ENCODE assay signal across 8 mouse cellular contexts in the genomic region with DNA sequence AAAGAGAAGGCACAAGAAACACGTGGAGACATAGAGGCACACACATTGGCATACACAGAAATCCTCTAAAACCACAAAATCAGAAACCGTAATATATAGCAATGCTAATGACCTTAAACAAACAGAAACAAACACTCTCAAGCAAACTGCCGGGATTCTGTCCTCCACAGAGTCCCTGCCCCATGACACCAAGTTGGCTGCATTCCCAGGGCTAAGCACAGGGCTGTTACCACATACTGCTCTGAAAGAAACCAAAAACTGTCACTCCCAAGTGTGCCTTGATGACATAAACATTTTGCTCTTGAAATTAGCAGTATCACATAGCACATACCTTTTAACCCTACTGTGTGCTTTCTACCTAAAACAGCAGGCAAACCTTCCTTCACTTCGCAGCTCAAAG.
DNase-seq lines count a peak whose midpoint lies in the region; ATAC-seq and TF ChIP-seq lines count a peak whose summit lies in the region.

No protein-coding gene starts in this region.

- H3ac ChIP-seq in myocyte (ENCODE audit: control insufficient read depth, insufficient read length): no peak overlapping the region

- 63% methylated on average over 4 of the region's 4 CpGs for WGBS in midbrain, postnatal 0 days
- WGBS in midbrain, embryonic 11.5 days: 85% methylated on average over 4 of the region's 4 CpGs
- WGBS in kidney, embryonic 14.5 days: 54% methylated on average over 4 of the region's 4 CpGs

- no peak for TF ChIP-seq POLR2A in myocyte (IDR thresholded peaks at IDR 0.05; ENCODE audit: insufficient read length, low read depth)

- no peak overlapping the region for H3K27ac ChIP-seq in midbrain, postnatal 0 days (ENCODE audit: low read depth, low read length)
- no peak overlapping the region for H3K27ac ChIP-seq in midbrain, embryonic 11.5 days (ENCODE audit: low read depth, low read length)
- peak overlapping the region; percentile 29; the same call in 1 of the 2 replicates for H3K27ac ChIP-seq in brown adipose tissue, adult 24 weeks (replicated peaks; ENCODE audit: low read depth, low read length)
- no peak overlapping the region for H3K27ac ChIP-seq in kidney, embryonic 14.5 days (ENCODE audit: low read depth, low read length)
- H3K27ac ChIP-seq in layer of hippocampus, adult 2 months: no peak overlapping the region

- no peaks in the 10 kb centered on the region for H3K4me1 ChIP-seq in midbrain, postnatal 0 days (ENCODE audit: insufficient read depth, low read length)
- H3K4me1 ChIP-seq in midbrain, embryonic 11.5 days (ENCODE audit: control insufficient read depth, insufficient read depth, low read length): no peaks in the 10 kb centered on the region
- H3K4me1 ChIP-seq in brown adipose tissue, adult 24 weeks (ENCODE audit: control insufficient read depth, insufficient read depth, insufficient read length, low read length): 0 out of 2 replicates have a peak, but pooled peaks cover 3% of the 10 kb centered on the region
- no peaks in the 10 kb centered on the region for H3K4me1 ChIP-seq in kidney, embryonic 14.5 days (ENCODE audit: control insufficient read depth, insufficient read depth, low read length)

- no peaks in the 10 kb centered on the region for H3K36me3 ChIP-seq in midbrain, postnatal 0 days (ENCODE audit: insufficient read depth, low read length)
- no peaks in the 10 kb centered on the region for H3K36me3 ChIP-seq in midbrain, embryonic 11.5 days (ENCODE audit: control insufficient read depth, insufficient read depth, low read length)
- H3K36me3 ChIP-seq in kidney, embryonic 14.5 days (ENCODE audit: control insufficient read depth, insufficient read depth, low read length): no peaks in the 10 kb centered on the region
- no peaks in the 10 kb centered on the region for H3K36me3 ChIP-seq in myocyte (ENCODE audit: control insufficient read depth, insufficient read depth)

- no peak overlapping the region for H3K9ac ChIP-seq in midbrain, postnatal 0 days (replicated peaks; ENCODE audit: low read length, poor library complexity, severe bottlenecking)
- H3K9ac ChIP-seq in midbrain, embryonic 11.5 days (ENCODE audit: low read length): no peak overlapping the region
- no peak overlapping the region for H3K9ac ChIP-seq in kidney, embryonic 14.5 days (ENCODE audit: low read depth, low read length)

- H3K9me3 ChIP-seq in midbrain, postnatal 0 days (ENCODE audit: low read length): no peaks in the 10 kb centered on the region
- no peaks in the 10 kb centered on the region for H3K9me3 ChIP-seq in midbrain, embryonic 11.5 days (ENCODE audit: control insufficient read depth, low read length)
- H3K9me3 ChIP-seq in kidney, embryonic 14.5 days (ENCODE audit: control insufficient read depth, low read length): no peaks in the 10 kb centered on the region

- TF ChIP-seq CTCF in midbrain, postnatal 0 days (IDR thresholded peaks at IDR 0.05): no peak
- TF ChIP-seq CTCF in layer of hippocampus, adult 2 months (conservative IDR thresholded peaks at IDR 0.05): no peak

- ATAC-seq in midbrain, postnatal 0 days (ENCODE audit: low FRiP score): no peak
- no peak for ATAC-seq in midbrain, embryonic 11.5 days (ENCODE audit: low FRiP score)
- ATAC-seq in kidney, embryonic 14.5 days (ENCODE audit: low FRiP score, low TSS enrichment): 0 out of 2 replicates have a peak, but pooled peaks have one; percentile 52
- no peak for ATAC-seq in erythroblast, adult 5-6 weeks (replicated peaks; ENCODE audit: low FRiP score, poor library complexity, severe bottlenecking)

- H3K79me2 ChIP-seq in myocyte (ENCODE audit: control insufficient read depth, insufficient read depth): no peaks in the 10 kb centered on the region

- no peak overlapping the region for H3K4me2 ChIP-seq in midbrain, postnatal 0 days (ENCODE audit: low read depth, low read length, poor library complexity, severe bottlenecking)
- no peak overlapping the region for H3K4me2 ChIP-seq in midbrain, embryonic 11.5 days
- no peak overlapping the region for H3K4me2 ChIP-seq in kidney, embryonic 14.5 days (replicated peaks; ENCODE audit: low read depth, low read length)
- H3K4me2 ChIP-seq in myocyte (ENCODE audit: low read depth): peak overlapping the region; percentile 45

- DNase-seq in midbrain, postnatal 0 days (ENCODE audit: low spot score): peak; percentile 33
- no peak for DNase-seq in midbrain, embryonic 11.5 days (ENCODE audit: low spot score, missing footprints)
- no peak for DNase-seq in cerebellum, adult 8-10 months
- no peak for DNase-seq in layer of hippocampus, adult 2 months (ENCODE audit: low spot score in 2 of 2)

- H3K4me3 ChIP-seq in midbrain, postnatal 0 days (ENCODE audit: low read depth, low read length): no peak overlapping the region
- H3K4me3 ChIP-seq in midbrain, embryonic 11.5 days (ENCODE audit: low read depth, low read length): no peak overlapping the region
- no peak overlapping the region for H3K4me3 ChIP-seq in brown adipose tissue, adult 24 weeks (ENCODE audit: insufficient read depth, low read depth, low read length)
- H3K4me3 ChIP-seq in kidney, embryonic 14.5 days (ENCODE audit: low read length): no peak overlapping the region
- H3K4me3 ChIP-seq in myocyte: no peak overlapping the region
- H3K4me3 ChIP-seq in layer of hippocampus, adult 2 months: no peak overlapping the region

- no peaks in the 10 kb centered on the region for H3K27me3 ChIP-seq in midbrain, postnatal 0 days (ENCODE audit: insufficient read depth, low read length)
- H3K27me3 ChIP-seq in midbrain, embryonic 11.5 days (ENCODE audit: control insufficient read depth, insufficient read depth, low read length): no peaks in the 10 kb centered on the region
- no peaks in the 10 kb centered on the region for H3K27me3 ChIP-seq in kidney, embryonic 14.5 days (ENCODE audit: control insufficient read depth, insufficient read depth, low read length)
- no peaks in the 10 kb centered on the region for H3K27me3 ChIP-seq in myocyte (ENCODE audit: control insufficient read depth, insufficient read depth, insufficient read length)

TF ChIP-seq in myocyte, 11 proteins besides CTCF, POLR2A, EP300 and RAD21:
- TF ChIP-seq TCF12 (IDR thresholded peaks at IDR 0.05; ENCODE audit: insufficient read depth, poor library complexity, severe bottlenecking): no peak
- no peak for TF ChIP-seq POLR2AphosphoS2 (IDR thresholded peaks at IDR 0.05; ENCODE audit: insufficient read length, low read depth)
- no peak for TF ChIP-seq CEBPB (IDR thresholded peaks at IDR 0.05; ENCODE audit: insufficient read depth, poor library complexity, severe bottlenecking)
